Mouse (Mus musculus) heart, embryonic 14.5 days (tissue): ENCODE results near the gene Pabpc1l. TPM values are rescaled to one million over a fixed set of nuclear protein-coding genes. Genes with fewer than 3 reads are reported as not detected.

Source experiments
- ATAC-seq: fragments of 200-750 bp; cut with Nextera tagmentation; 2 replicates; pipeline ENCODE4 v1.8.0; 2017; ENCODE audit warnings: low read depth, moderate TSS enrichment; ENCODE audit not compliant: insufficient number of reproducible peaks, insufficient read depth, low FRiP score
- H3K27ac ChIP-seq, 2 experiments: fragments of 200-500 bp in 1 of 2; fragments of 300-500 bp in 1 of 2; sonication (generic) in 1 of 2; replicated peaks in 1 of 2; 2 replicates each; pipeline ENCODE4 v1.5.1; 2012 to 2014; ENCODE audit warnings: low read depth in 2 of 2, low read length in 2 of 2, control low read depth in 1 of 2, mild to moderate bottlenecking in 1 of 2, mixed read lengths in 1 of 2; ENCODE audit not compliant: control insufficient read depth in 1 of 2, insufficient read depth in 1 of 2
- H3K27me3 ChIP-seq: fragments of 300-500 bp; sonication (generic); 2 replicates; pipeline ENCODE4 v1.6.1; 2014; ENCODE audit warnings: mild to moderate bottlenecking, low read length, control low read depth; ENCODE audit not compliant: control insufficient read depth, insufficient read depth
- H3K36me3 ChIP-seq: fragments of 300-500 bp; sonication (generic); 2 replicates; pipeline ENCODE4 v1.6.1; 2014; ENCODE audit warnings: mild to moderate bottlenecking, control low read depth, low read length, mixed read lengths; ENCODE audit not compliant: control insufficient read depth, insufficient read depth
- H3K4me1 ChIP-seq, 2 experiments: fragments of 200-500 bp in 1 of 2; fragments of 300-500 bp in 1 of 2; sonication (generic) in 1 of 2; 2 replicates each; pipeline ENCODE4 v1.6.1; 2012 to 2014; ENCODE audit warnings: low read length in 2 of 2, control low read depth in 1 of 2, mixed read lengths in 1 of 2; ENCODE audit not compliant: control insufficient read depth in 2 of 2, insufficient read depth in 2 of 2
- H3K4me2 ChIP-seq: fragments of 300-500 bp; sonication (generic); 2 replicates; pipeline ENCODE4 v1.6.1; 2014; ENCODE audit warnings: mild to moderate bottlenecking, low read length
- H3K4me3 ChIP-seq, 2 experiments: fragments of 200-500 bp in 1 of 2; fragments of 300-500 bp in 1 of 2; sonication (generic) in 1 of 2; 2 replicates each; pipeline ENCODE4 v1.5.1; 2012 to 2014; ENCODE audit warnings: low read length in 2 of 2, mild to moderate bottlenecking in 2 of 2, control low read depth in 1 of 2, low read depth in 1 of 2, moderate library complexity in 1 of 2; ENCODE audit not compliant: control insufficient read depth in 1 of 2, insufficient read depth in 1 of 2
- H3K9ac ChIP-seq: fragments of 300-500 bp; sonication (generic); 2 replicates; pipeline ENCODE4 v1.6.1; 2014; ENCODE audit warnings: mild to moderate bottlenecking, low read length
- H3K9me3 ChIP-seq: fragments of 300-500 bp; sonication (generic); 2 replicates; pipeline ENCODE4 v1.6.1; 2016; ENCODE audit warnings: low read length, control low read depth; ENCODE audit not compliant: control insufficient read depth
- WGBS: fragments of 180-500 bp; shearing (Covaris S2); extraction: QIAGEN DNeasy Blood & Tissue Kit; methylation state at CpG from one replicate; pipeline ENCODE4 v1.1.7; 2014; 5-methylcytosine and 5-hydroxymethylcytosine counted together
- polyA plus RNA-seq: library from polyadenylated mRNA; unstranded; fragments of >200 nt; fragmentation: Nextera tagmentation; extraction: Ambion mirVana; gene quantifications from 2 replicates; pipeline ENCODE4 v1.2.1, GENCODE M21; 2014

The Pabpc1l gene
- polyA plus RNA-seq, 1 experiment from 2014 or later: 1.2 TPM

- no peak overlapping the region for H3K4me2 ChIP-seq
- H3K4me3 ChIP-seq: no peak overlapping the region
- H3K27ac ChIP-seq: no peak overlapping the region
- no peaks in the 10 kb centered on the region for H3K9me3 ChIP-seq
- 78% methylated on average over 6 of the region's 6 CpGs for WGBS
- peaks cover 82% of the 10 kb centered on the region for H3K36me3 ChIP-seq
- H3K9ac ChIP-seq: no peak overlapping the region
- H3K4me1 ChIP-seq: no peaks in the 10 kb centered on the region
- no peak for ATAC-seq
- no peaks in the 10 kb centered on the region for H3K27me3 ChIP-seq
Observed at GRCm38 (mm10) chr2:164087416-164088017, 62.3 kb downstream of the Pabpc1l start.

- no peaks in the 10 kb centered on the region for H3K9me3 ChIP-seq
- WGBS: 88% methylated on average over 4 of the region's 4 CpGs
- H3K36me3 ChIP-seq: peaks cover 62% of the 10 kb centered on the region
- H3K4me2 ChIP-seq: no peak overlapping the region
- H3K27ac ChIP-seq: no peak overlapping the region
- H3K4me3 ChIP-seq: no peak overlapping the region
- H3K27me3 ChIP-seq: no peaks in the 10 kb centered on the region
- no peaks in the 10 kb centered on the region for H3K4me1 ChIP-seq
- ATAC-seq: no peak
- no peak overlapping the region for H3K9ac ChIP-seq
Observed at GRCm38 (mm10) chr2:164089508-164089907, 64.3 kb downstream of the Pabpc1l start.

GRCm38 (mm10) chr2:164094152-164094551, 68.9 kb downstream of the Pabpc1l start:
- Histone ChIP-seq H3K4me1 (no peaks in the 10 kb centered on the region), H3K9me3 (no peaks in the 10 kb centered on the region), H3K4me3 (no peak overlapping the region), H3K36me3 (peaks cover 44% of the 10 kb centered on the region), H3K27ac (no peak overlapping the region), H3K4me2 (no peak overlapping the region), H3K9ac (no peak overlapping the region), H3K27me3 (no peaks in the 10 kb centered on the region)
- WGBS: 38% methylated on average over 7 of the region's 7 CpGs
- ATAC-seq: no peak

GRCm38 (mm10) chr2:164098603-164099250, 73.5 kb downstream of the Pabpc1l start:
- no peaks in the 10 kb centered on the region for H3K4me1 ChIP-seq
- H3K9me3 ChIP-seq: no peaks in the 10 kb centered on the region
- no peaks in the 10 kb centered on the region for H3K27me3 ChIP-seq
- ATAC-seq: no peak
- H3K27ac ChIP-seq: no peak overlapping the region
- H3K4me2 ChIP-seq: no peak overlapping the region
- no peak overlapping the region for H3K9ac ChIP-seq
- WGBS: 91% methylated on average over 11 of the region's 11 CpGs
- H3K36me3 ChIP-seq: peaks cover 62% of the 10 kb centered on the region
- no peak overlapping the region for H3K4me3 ChIP-seq

Other genes with a start within 250 kb of the Pabpc1l start
- 0.34 and 0.57 TPM in 2 replicates for gene Ccn5, start 204.6 kb upstream of the Pabpc1l start, polyA plus RNA-seq
- gene Kcnk15, start 171.8 kb upstream of the Pabpc1l start, polyA plus RNA-seq: not detected in 2 replicates
- gene Rims4, start 106.8 kb upstream of the Pabpc1l start, polyA plus RNA-seq: 0.15 and 0.23 TPM in 2 replicates
- 211 and 212 TPM in 2 replicates for gene Ywhab, start 30.5 kb upstream of the Pabpc1l start, polyA plus RNA-seq
- 14.9 and 19.5 TPM in 2 replicates for gene Stk4, start 44.9 kb downstream of the Pabpc1l start, polyA plus RNA-seq
- gene Tomm34, start 45.7 kb downstream of the Pabpc1l start, polyA plus RNA-seq: 55.5 and 60.7 TPM in 2 replicates
- 0.22 and 0.28 TPM in 2 replicates for gene Kcns1, start 145.7 kb downstream of the Pabpc1l start, polyA plus RNA-seq
- not detected in 2 replicates for gene Wfdc5, start 157.3 kb downstream of the Pabpc1l start, polyA plus RNA-seq
- not detected in 2 replicates for gene Wfdc12, start 165.2 kb downstream of the Pabpc1l start, polyA plus RNA-seq
- gene Wfdc15a, start 174.7 kb downstream of the Pabpc1l start, polyA plus RNA-seq: not detected in 2 replicates
- gene Wfdc15b, start 196.2 kb downstream of the Pabpc1l start, polyA plus RNA-seq: not detected in 2 replicates
- gene Svs2, start 213.0 kb downstream of the Pabpc1l start, polyA plus RNA-seq: not detected in 2 replicates
- gene Svs3b, start 231.2 kb downstream of the Pabpc1l start, polyA plus RNA-seq: not detected in 2 replicates